Mouse (Mus musculus) limb, embryonic 12.5 days (tissue): ENCODE measurements around the gene Cacng5. TPM values are rescaled to one million over a fixed set of nuclear protein-coding genes. Genes with fewer than 3 reads are reported as not detected.

Experiments
- ATAC-seq: fragments of 200-750 bp; cut with Nextera tagmentation; 2 replicates; pipeline ENCODE4 v1.8.0; 2017; ENCODE audit warnings: low read depth, moderate TSS enrichment; ENCODE audit not compliant: insufficient number of reproducible peaks, insufficient read depth, low FRiP score, low TSS enrichment
- H3K27ac ChIP-seq: fragments of 300-500 bp; sonication (generic); 2 replicates; pipeline ENCODE4 v1.5.1; 2016; ENCODE audit warnings: mild to moderate bottlenecking, moderate library complexity
- H3K27me3 ChIP-seq: fragments of 300-500 bp; sonication (generic); 2 replicates; pipeline ENCODE4 v1.6.1; 2016; ENCODE audit warnings: mild to moderate bottlenecking, moderate library complexity
- H3K36me3 ChIP-seq: fragments of 300-500 bp; sonication (generic); 2 replicates; pipeline ENCODE4 v1.6.1; 2016; ENCODE audit warnings: mild to moderate bottlenecking, moderate library complexity
- H3K4me1 ChIP-seq: fragments of 300-500 bp; sonication (generic); replicated peaks from 2 replicates; pipeline ENCODE4 v1.6.1; 2016
- H3K4me2 ChIP-seq: fragments of 300-500 bp; sonication (generic); 2 replicates; pipeline ENCODE4 v1.6.1; 2016; ENCODE audit warnings: mild to moderate bottlenecking, moderate library complexity
- H3K4me3 ChIP-seq: fragments of 300-500 bp; sonication (generic); replicated peaks from 2 replicates; pipeline ENCODE4 v1.5.1; 2016; ENCODE audit warnings: mild to moderate bottlenecking
- H3K9ac ChIP-seq: fragments of 300-500 bp; sonication (generic); replicated peaks from 2 replicates; pipeline ENCODE4 v1.6.1; 2016; ENCODE audit warnings: mild to moderate bottlenecking, moderate library complexity
- H3K9me3 ChIP-seq: fragments of 300-500 bp; sonication (generic); 2 replicates; pipeline ENCODE4 v1.6.1; 2016; ENCODE audit warnings: mild to moderate bottlenecking, moderate library complexity
- WGBS: fragments of 180-500 bp; shearing (Covaris S2); methylation state at CpG from one replicate; pipeline ENCODE4 v1.1.7; 2016; 5-methylcytosine and 5-hydroxymethylcytosine counted together
- polyA plus RNA-seq: library from polyadenylated mRNA; unstranded; fragments of >200 nt; fragmentation: Nextera tagmentation; extraction: Ambion mirVana; gene quantifications from 2 replicates; pipeline ENCODE4 v1.2.1, GENCODE M21; 2016

Cacng5 gene
- polyA plus RNA-seq, 1 experiment from 2014 or later: 0.36 TPM

DNA sequence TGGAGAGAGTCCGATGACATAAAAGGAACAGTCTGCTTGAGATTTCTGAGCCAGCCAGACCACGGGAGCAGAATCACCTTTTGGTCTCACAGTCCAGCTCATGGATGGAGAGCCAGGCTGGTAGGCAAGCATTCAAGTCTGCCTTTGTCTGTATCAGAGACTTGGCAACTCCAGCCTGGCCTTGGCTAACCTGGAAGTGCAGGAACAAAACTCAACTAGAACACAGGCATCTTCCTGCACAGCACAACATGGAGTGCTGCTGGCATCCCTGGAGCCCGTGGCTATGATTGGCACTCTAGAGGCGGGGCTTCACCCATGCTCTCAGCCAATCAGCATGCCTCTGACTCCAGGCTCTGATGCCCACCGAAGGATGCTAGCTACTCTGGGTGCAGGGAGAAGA lies 38.0 kb downstream of the Cacng5 start:
- Histone ChIP-seq H3K27ac (no peak overlapping the region), H3K4me1 (no peaks in the 10 kb centered on the region), H3K4me3 (no peak overlapping the region), H3K4me2 (no peak overlapping the region), H3K36me3 (no peaks in the 10 kb centered on the region), H3K9me3 (no peaks in the 10 kb centered on the region), H3K9ac (no peak overlapping the region), H3K27me3 (no peaks in the 10 kb centered on the region)
- no peak for ATAC-seq
- WGBS: 68% methylated on average over 5 of the region's 5 CpGs

DNA sequence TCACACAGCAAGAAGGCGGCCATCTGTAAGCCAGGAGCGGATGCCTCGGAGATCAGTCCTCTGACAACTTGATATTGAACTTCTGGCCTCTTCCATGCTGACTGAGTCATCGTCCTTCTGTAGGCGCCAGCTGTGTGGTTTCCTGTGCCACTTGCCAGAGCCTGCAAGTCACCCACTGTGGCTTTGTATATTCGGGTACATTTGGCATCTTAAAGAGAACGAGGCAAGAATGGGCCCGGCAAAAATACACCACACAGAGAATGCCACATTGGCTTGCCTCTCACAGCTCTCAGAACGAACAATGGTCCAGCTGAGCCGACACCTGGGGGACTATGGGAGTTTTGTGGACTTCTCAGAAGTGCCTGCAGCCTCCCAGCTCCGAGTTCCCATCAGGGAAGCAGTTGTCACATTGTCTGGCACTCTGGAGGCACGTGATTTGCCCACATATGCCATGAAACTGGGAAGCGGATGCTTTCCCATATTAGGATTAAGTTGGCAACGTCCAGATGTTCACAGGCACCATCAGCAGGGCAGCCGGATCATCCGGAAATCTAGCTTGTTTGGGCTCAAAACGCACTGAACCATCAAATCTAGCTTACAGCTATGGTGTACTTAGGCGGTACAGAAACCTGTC lies 38.9 kb downstream of the Cacng5 start:
- no peak overlapping the region for H3K4me2 ChIP-seq
- no peaks in the 10 kb centered on the region for H3K4me1 ChIP-seq
- H3K36me3 ChIP-seq: no peaks in the 10 kb centered on the region
- no peak overlapping the region for H3K9ac ChIP-seq
- H3K9me3 ChIP-seq: no peaks in the 10 kb centered on the region
- ATAC-seq: no peak
- 84% methylated on average over 18 of the region's 18 CpGs for WGBS
- no peak overlapping the region for H3K4me3 ChIP-seq
- H3K27ac ChIP-seq: no peak overlapping the region
- H3K27me3 ChIP-seq: no peaks in the 10 kb centered on the region

- no peak overlapping the region for H3K4me2 ChIP-seq
- no peak overlapping the region for H3K4me3 ChIP-seq
- H3K27me3 ChIP-seq: no peaks in the 10 kb centered on the region
- ATAC-seq: no peak
- no peaks in the 10 kb centered on the region for H3K4me1 ChIP-seq
- H3K27ac ChIP-seq: no peak overlapping the region
- no peaks in the 10 kb centered on the region for H3K9me3 ChIP-seq
- H3K9ac ChIP-seq: no peak overlapping the region
- 67% methylated on average over 6 of the region's 6 CpGs for WGBS
- H3K36me3 ChIP-seq: no peaks in the 10 kb centered on the region
Observed at GRCm38 (mm10) chr11:107872743-107873142, 42.1 kb downstream of the Cacng5 start.

DNA sequence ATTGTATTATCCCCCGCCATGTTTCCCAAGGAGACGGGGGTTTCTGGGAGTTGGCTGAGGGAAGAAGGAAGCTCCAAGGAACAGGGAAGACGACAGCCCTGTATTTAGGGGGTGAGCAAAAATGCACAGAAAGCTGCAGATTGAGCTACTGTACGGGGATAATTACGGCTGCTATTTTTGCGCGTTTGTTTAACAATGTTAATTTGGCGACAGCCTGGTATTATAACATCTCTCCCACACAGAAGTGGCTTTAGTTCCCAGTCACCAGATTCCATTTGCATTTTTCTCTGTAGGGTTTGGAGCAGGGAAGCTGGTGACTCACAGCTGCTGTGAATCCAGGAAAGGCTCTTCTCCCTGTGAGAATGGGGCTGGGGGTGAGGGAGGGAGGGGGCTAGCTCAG lies 47.3 kb downstream of the Cacng5 start:
- no peaks in the 10 kb centered on the region for H3K27me3 ChIP-seq
- no peaks in the 10 kb centered on the region for H3K9me3 ChIP-seq
- no peaks in the 10 kb centered on the region for H3K4me1 ChIP-seq
- no peak overlapping the region for H3K4me2 ChIP-seq
- no peak for ATAC-seq
- H3K9ac ChIP-seq: no peak overlapping the region
- no peaks in the 10 kb centered on the region for H3K36me3 ChIP-seq
- no peak overlapping the region for H3K27ac ChIP-seq
- 88% methylated on average over 8 of the region's 8 CpGs for WGBS
- H3K4me3 ChIP-seq: no peak overlapping the region

DNA sequence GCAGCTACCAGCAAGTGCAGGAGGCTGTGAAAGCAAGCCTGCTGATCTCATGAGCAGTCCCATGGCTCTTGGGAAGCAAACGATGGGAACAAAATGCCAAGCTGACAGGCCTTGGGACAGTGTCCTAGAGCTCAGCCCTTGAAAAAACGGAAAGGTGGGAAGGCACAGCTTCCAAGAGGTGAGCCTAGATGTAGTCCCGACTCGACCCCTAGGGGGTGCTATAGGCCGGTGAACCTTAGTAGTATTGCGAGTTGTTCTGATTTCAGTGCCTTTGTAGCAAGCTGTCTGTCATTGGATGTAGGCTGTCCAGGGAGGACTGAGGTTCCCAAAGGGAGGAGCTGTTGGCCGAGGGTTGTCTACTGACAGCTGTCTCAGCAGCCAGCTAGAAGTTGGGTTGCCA lies 49.7 kb downstream of the Cacng5 start:
- H3K9ac ChIP-seq: no peak overlapping the region
- H3K27ac ChIP-seq: no peak overlapping the region
- H3K4me3 ChIP-seq: no peak overlapping the region
- no peaks in the 10 kb centered on the region for H3K9me3 ChIP-seq
- no peaks in the 10 kb centered on the region for H3K36me3 ChIP-seq
- WGBS: 13% methylated on average over 7 of the region's 7 CpGs
- no peaks in the 10 kb centered on the region for H3K4me1 ChIP-seq
- H3K4me2 ChIP-seq: no peak overlapping the region
- no peak for ATAC-seq
- peaks cover 2% of the 10 kb centered on the region; the same call in 1 of the 2 replicates for H3K27me3 ChIP-seq

GRCm38 (mm10) chr11:107864024-107864423 lies 50.8 kb downstream of the Cacng5 start:
- no peak overlapping the region for H3K4me2 ChIP-seq
- no peak for ATAC-seq
- H3K4me3 ChIP-seq: no peak overlapping the region
- no peaks in the 10 kb centered on the region for H3K9me3 ChIP-seq
- peaks cover 2% of the 10 kb centered on the region; the same call in 1 of the 2 replicates for H3K27me3 ChIP-seq
- no peaks in the 10 kb centered on the region for H3K4me1 ChIP-seq
- no peak overlapping the region for H3K9ac ChIP-seq
- 9% methylated on average over 4 of the region's 4 CpGs for WGBS
- H3K27ac ChIP-seq: no peak overlapping the region
- H3K36me3 ChIP-seq: no peaks in the 10 kb centered on the region

DNA sequence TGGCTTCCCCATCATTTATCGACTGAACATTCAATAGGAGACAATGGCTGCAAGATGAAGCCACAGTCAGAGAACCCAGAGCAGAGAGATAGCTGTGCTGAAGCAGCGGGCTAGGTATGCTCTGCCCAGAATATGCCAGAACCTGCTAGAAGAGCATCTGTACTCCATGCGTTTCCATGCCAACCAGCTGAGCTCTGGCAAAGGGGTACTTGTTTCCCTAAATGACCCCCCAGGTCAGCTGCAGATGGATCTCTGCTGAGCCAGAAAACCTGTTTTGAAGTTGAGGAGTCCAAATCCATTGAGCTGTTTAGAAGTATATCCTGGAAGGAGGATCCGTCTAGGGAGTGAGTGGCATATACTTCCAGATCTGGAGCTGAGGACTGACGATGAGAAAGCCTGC lies 53.1 kb downstream of the Cacng5 start:
- WGBS: 75% methylated on average over 5 of the region's 5 CpGs
- Histone ChIP-seq H3K9me3 (no peaks in the 10 kb centered on the region), H3K27ac (no peak overlapping the region), H3K9ac (no peak overlapping the region), H3K4me3 (no peak overlapping the region), H3K36me3 (no peaks in the 10 kb centered on the region), H3K4me1 (no peaks in the 10 kb centered on the region), H3K4me2 (no peak overlapping the region), H3K27me3 (peaks cover 4% of the 10 kb centered on the region; the same call in 1 of the 2 replicates)
- ATAC-seq: no peak

- 96% methylated on average over 4 of the region's 4 CpGs for WGBS
Observed at GRCm38 (mm10) chr11:107859871-107860270, 55.0 kb downstream of the Cacng5 start.

GRCm38 (mm10) chr11:107859288-107859687 lies 55.6 kb downstream of the Cacng5 start:
- H3K9ac ChIP-seq: no peak overlapping the region
- peaks cover 12% of the 10 kb centered on the region for H3K27me3 ChIP-seq
- ATAC-seq: no peak
- WGBS: 30% methylated on average over 7 of the region's 7 CpGs
- H3K4me3 ChIP-seq: no peak overlapping the region
- H3K4me2 ChIP-seq: no peak overlapping the region
- H3K27ac ChIP-seq: no peak overlapping the region
- H3K9me3 ChIP-seq: no peaks in the 10 kb centered on the region
- H3K4me1 ChIP-seq: no peaks in the 10 kb centered on the region
- no peaks in the 10 kb centered on the region for H3K36me3 ChIP-seq

More at GRCm38 (mm10) chr11:107859871-107860270, 55.0 kb downstream of the Cacng5 start:
- Histone ChIP-seq H3K27me3 (peaks cover 8% of the 10 kb centered on the region; the same call in 1 of the 2 replicates), H3K9me3 (no peaks in the 10 kb centered on the region), H3K4me2 (no peak overlapping the region), H3K27ac (no peak overlapping the region), H3K9ac (no peak overlapping the region), H3K4me1 (no peaks in the 10 kb centered on the region), H3K4me3 (no peak overlapping the region), H3K36me3 (no peaks in the 10 kb centered on the region)
- ATAC-seq: no peak

- H3K27me3 ChIP-seq: peaks cover 10% of the 10 kb centered on the region
- 35% methylated on average over 1 of the region's 1 CpGs for WGBS
- no peak for ATAC-seq
- H3K9ac ChIP-seq: no peak overlapping the region
- no peak overlapping the region for H3K27ac ChIP-seq
- H3K9me3 ChIP-seq: no peaks in the 10 kb centered on the region
- H3K4me3 ChIP-seq: no peak overlapping the region
- no peak overlapping the region for H3K4me2 ChIP-seq
- no peaks in the 10 kb centered on the region for H3K4me1 ChIP-seq
- H3K36me3 ChIP-seq: no peaks in the 10 kb centered on the region
Observed at GRCm38 (mm10) chr11:107853088-107853487, 61.8 kb downstream of the Cacng5 start.

GRCm38 (mm10) chr11:107849621-107850020 lies 65.2 kb downstream of the Cacng5 start:
- H3K9me3 ChIP-seq: no peaks in the 10 kb centered on the region
- no peak overlapping the region for H3K27ac ChIP-seq
- no peak for ATAC-seq
- 53% methylated on average over 10 of the region's 10 CpGs for WGBS
- no peaks in the 10 kb centered on the region for H3K36me3 ChIP-seq
- no peak overlapping the region for H3K4me2 ChIP-seq
- H3K27me3 ChIP-seq: peaks cover 4% of the 10 kb centered on the region; the same call in 1 of the 2 replicates
- H3K9ac ChIP-seq: no peak overlapping the region
- no peaks in the 10 kb centered on the region for H3K4me1 ChIP-seq
- H3K4me3 ChIP-seq: no peak overlapping the region

DNA sequence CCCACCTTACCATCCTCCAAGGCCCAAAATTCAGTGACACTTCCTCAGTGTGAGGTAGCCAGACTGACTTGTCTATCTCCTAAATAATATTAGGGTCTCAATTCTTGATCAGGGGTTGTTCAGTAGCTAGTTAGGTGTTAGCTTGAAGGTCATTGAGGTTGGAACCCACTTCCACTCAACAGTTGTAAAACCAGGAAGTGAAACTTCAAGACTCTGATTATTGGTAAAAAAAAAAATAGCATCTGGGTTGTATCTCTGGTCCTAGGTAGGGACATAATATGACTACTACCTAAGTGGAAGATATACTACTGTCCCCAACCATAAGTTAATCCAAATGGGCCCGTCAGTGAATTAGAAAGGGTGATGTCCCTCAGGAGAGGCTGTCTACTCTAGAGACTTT lies 70.7 kb downstream of the Cacng5 start:
- H3K4me2 ChIP-seq: no peak overlapping the region
- no peak overlapping the region for H3K9ac ChIP-seq
- H3K27ac ChIP-seq: no peak overlapping the region
- no peak for ATAC-seq
- no peaks in the 10 kb centered on the region for H3K4me1 ChIP-seq
- H3K27me3 ChIP-seq: no peaks in the 10 kb centered on the region
- H3K36me3 ChIP-seq: no peaks in the 10 kb centered on the region
- H3K9me3 ChIP-seq: no peaks in the 10 kb centered on the region
- 81% methylated on average over 1 of the region's 1 CpGs for WGBS
- H3K4me3 ChIP-seq: no peak overlapping the region
